Mouse (Mus musculus) liver, adult 2 months (tissue): Measurements from ENCODE around the gene D130043K22Rik. TPM values are rescaled to one million over a fixed set of nuclear protein-coding genes. Genes with fewer than 3 reads are reported as not detected.

ENCODE experiments used
- DNase-seq: peaks from one replicate; pipeline ENCODE4 v3.0.0-alpha.2; 2011; ENCODE audit warnings: low read depth, low spot score; ENCODE audit errors: extremely low read depth
- H3K27ac ChIP-seq: fragments of 200-500 bp; replicated peaks from 2 replicates; pipeline ENCODE4 v1.5.1; 2012; ENCODE audit warnings: low read depth, mild to moderate bottlenecking, control low read depth, inconsistent platforms, low read length; ENCODE audit not compliant: insufficient read depth
- H3K27me3 ChIP-seq: fragments of 200-500 bp; 2 replicates; pipeline ENCODE4 v1.6.1; 2012; ENCODE audit warnings: mild to moderate bottlenecking, moderate library complexity, low read length, inconsistent platforms; ENCODE audit not compliant: control insufficient read depth, insufficient read depth
- H3K36me3 ChIP-seq: fragments of 200-500 bp; 2 replicates; pipeline ENCODE4 v1.6.1; 2012; ENCODE audit warnings: low read length, inconsistent platforms; ENCODE audit not compliant: control insufficient read depth, insufficient read depth
- H3K4me1 ChIP-seq: fragments of 200-500 bp; 2 replicates; pipeline ENCODE4 v1.6.1; 2011; ENCODE audit warnings: low read length; ENCODE audit not compliant: control insufficient read depth, insufficient read depth
- H3K4me3 ChIP-seq: fragments of 200-500 bp; 2 replicates; pipeline ENCODE4 v1.5.1; 2011; ENCODE audit warnings: low read depth, mild to moderate bottlenecking, control low read depth, low read length, moderate library complexity; ENCODE audit not compliant: insufficient read depth
- H3K79me2 ChIP-seq: fragments of 200-500 bp; 2 replicates; pipeline ENCODE4 v1.6.1; 2012; ENCODE audit warnings: inconsistent platforms, mild to moderate bottlenecking, low read length, moderate library complexity; ENCODE audit not compliant: control insufficient read depth, insufficient read depth
- H3K9ac ChIP-seq: fragments of 200-500 bp; 2 replicates; pipeline ENCODE4 v1.6.1; 2012; ENCODE audit warnings: low read depth, mild to moderate bottlenecking, control low read depth, inconsistent platforms, low read length
- CTCF ChIP-seq: fragments of 200-500 bp; IDR thresholded peaks from 2 replicates; pipeline ENCODE4 v1.5.1; 2011; ENCODE audit warnings: low read depth, low read length, control low read depth
- POLR2A ChIP-seq: fragments of 200-500 bp; IDR thresholded peaks from 2 replicates; pipeline ENCODE4 v1.6.1; 2011; ENCODE audit warnings: low read length, control low read depth; ENCODE audit not compliant: insufficient read depth; ENCODE audit errors: extremely low read depth
- WGBS: fragments of 180-500 bp; shearing (Covaris S2); methylation state at CpG from one replicate; pipeline ENCODE4 v1.1.7; 2018; 5-methylcytosine and 5-hydroxymethylcytosine counted together
- polyA plus RNA-seq: library from polyadenylated mRNA; depleted of rRNA; stranded (reverse); fragments of >200 nt; gene quantifications from 2 replicates; pipeline ENCODE4 v1.2.3, GENCODE M21; 2012
- total RNA-seq: library from RNA; depleted of rRNA; stranded (reverse); fragments of >200 nt; gene quantifications from 2 replicates; pipeline ENCODE4 v1.2.3, GENCODE M21; 2014

Gene D130043K22Rik
- total and polyA plus RNA-seq, 2 experiments, result 3.8 to 12.2 TPM

- Histone ChIP-seq H3K27me3 (no peaks in the 10 kb centered on the region), H3K4me3 (no peak overlapping the region), H3K36me3 (peaks cover 28% of the 10 kb centered on the region), H3K79me2 (peaks cover 3% of the 10 kb centered on the region; the same call in 1 of the 2 replicates), H3K9ac (no peak overlapping the region), H3K4me1 (peaks cover 3% of the 10 kb centered on the region; the same call in 1 of the 2 replicates), H3K27ac (no peak overlapping the region)
- TF ChIP-seq CTCF, result no peak
- TF ChIP-seq POLR2A, result no peak
- 38% methylated on average over 3 of the region's 3 CpGs for WGBS
- DNase-seq, result no peak
Observed at GRCm38 (mm10) chr13:24839831-24840230, 5.1 kb upstream of the D130043K22Rik start.

- Histone ChIP-seq H3K9ac (no peak overlapping the region), H3K27ac (no peak overlapping the region), H3K79me2 (no peaks in the 10 kb centered on the region; the same call in 1 of the 2 replicates), H3K27me3 (no peaks in the 10 kb centered on the region), H3K36me3 (peaks cover 24% of the 10 kb centered on the region), H3K4me1 (peaks cover 3% of the 10 kb centered on the region; the same call in 1 of the 2 replicates), H3K4me3 (no peak overlapping the region)
- DNase-seq, result no peak
- no peak for TF ChIP-seq CTCF
- TF ChIP-seq POLR2A, result no peak
- WGBS, result 64% methylated on average over 3 of the region's 3 CpGs
Observed at GRCm38 (mm10) chr13:24841702-24842101, 3.2 kb upstream of the D130043K22Rik start.

DNA sequence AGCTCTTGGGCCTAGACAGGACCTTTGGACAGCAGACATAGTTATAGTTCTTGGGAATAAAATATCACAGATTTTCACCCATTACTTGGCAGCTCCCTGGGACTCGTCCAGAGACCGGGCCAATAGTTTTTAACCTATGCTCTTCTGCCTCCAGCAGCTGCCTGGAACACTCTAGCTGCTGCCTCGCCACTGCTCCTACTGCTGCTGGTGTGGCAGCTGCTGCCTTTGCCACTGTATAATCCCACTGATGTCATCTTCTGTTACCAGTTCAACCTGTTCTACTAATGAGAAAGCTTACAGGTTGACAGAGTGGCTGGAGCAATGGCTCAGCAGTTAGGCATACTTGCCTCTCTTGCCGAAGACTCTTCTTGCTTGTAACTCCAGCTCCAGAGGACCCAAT is 4.4 kb downstream of the D130043K22Rik start:
- Histone ChIP-seq H3K27ac (no peak overlapping the region), H3K27me3 (no peaks in the 10 kb centered on the region), H3K4me3 (no peak overlapping the region), H3K79me2 (no peaks in the 10 kb centered on the region), H3K4me1 (peaks cover 3% of the 10 kb centered on the region; the same call in 1 of the 2 replicates), H3K9ac (no peak overlapping the region), H3K36me3 (no peaks in the 10 kb centered on the region)
- DNase-seq, result no peak
- no peak for TF ChIP-seq CTCF
- no peak for TF ChIP-seq POLR2A
- 89% methylated on average over 4 of the region's 4 CpGs for WGBS

DNA sequence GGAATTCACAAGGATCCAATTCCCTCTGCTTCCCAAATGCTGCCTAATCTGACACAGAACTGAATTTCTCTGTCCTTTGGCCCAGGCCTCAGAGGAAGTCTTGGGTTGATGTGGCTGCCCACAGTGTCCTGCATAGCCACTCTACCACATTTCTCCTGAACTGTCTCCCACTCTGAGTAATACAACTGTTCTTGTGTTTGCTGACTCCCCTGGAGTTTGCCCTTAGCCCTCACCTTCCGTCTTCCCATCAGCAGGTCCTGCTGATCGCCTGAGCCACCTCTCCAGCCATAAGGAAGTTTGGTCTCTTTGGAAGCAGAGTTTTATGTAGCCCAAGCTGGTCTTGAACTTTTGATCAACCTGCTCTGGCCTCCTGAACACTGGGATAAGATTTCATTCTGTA is 7.1 kb downstream of the D130043K22Rik start:
- 98% methylated on average over 2 of the region's 2 CpGs for WGBS
- no peaks in the 10 kb centered on the region for H3K4me1 ChIP-seq
- H3K36me3 ChIP-seq, result no peaks in the 10 kb centered on the region
- H3K9ac ChIP-seq, result no peak overlapping the region
- H3K79me2 ChIP-seq, result no peaks in the 10 kb centered on the region
- no peak for TF ChIP-seq CTCF
- no peak overlapping the region for H3K4me3 ChIP-seq
- no peak overlapping the region for H3K27ac ChIP-seq
- H3K27me3 ChIP-seq, result no peaks in the 10 kb centered on the region
- DNase-seq, result no peak

GRCm38 (mm10) chr13:24852570-24852969 is 7.6 kb downstream of the D130043K22Rik start:
- TF ChIP-seq POLR2A (no peak), CTCF (no peak)
- Histone ChIP-seq H3K9ac (no peak overlapping the region), H3K4me1 (no peaks in the 10 kb centered on the region), H3K79me2 (no peaks in the 10 kb centered on the region), H3K36me3 (no peaks in the 10 kb centered on the region), H3K27me3 (no peaks in the 10 kb centered on the region), H3K4me3 (no peak overlapping the region), H3K27ac (no peak overlapping the region)
- 66% methylated on average over 3 of the region's 3 CpGs for WGBS
- DNase-seq, result no peak

GRCm38 (mm10) chr13:24859115-24859514 is 14.2 kb downstream of the D130043K22Rik start:
- Histone ChIP-seq H3K9ac (no peak overlapping the region), H3K27ac (no peak overlapping the region), H3K4me3 (no peak overlapping the region), H3K79me2 (no peaks in the 10 kb centered on the region), H3K4me1 (no peaks in the 10 kb centered on the region), H3K36me3 (no peaks in the 10 kb centered on the region), H3K27me3 (no peaks in the 10 kb centered on the region)
- TF ChIP-seq CTCF, result no peak
- TF ChIP-seq POLR2A, result no peak
- no peak for DNase-seq
